Mouse (Mus musculus): ENCODE measurements around the gene Icam4.

GRCm38 (mm10) chr9:21017177-21017575, 12.0 kb upstream of the Icam4 start:
- TF ChIP-seq CHD2 (IDR thresholded peaks at IDR 0.05; ENCODE audit: low read depth, low read length), result no peak
- no peak for TF ChIP-seq ZNF384 (IDR thresholded peaks at IDR 0.05; ENCODE audit: low read depth, low read length)
- no peak for TF ChIP-seq MAFK (IDR thresholded peaks at IDR 0.05; ENCODE audit: insufficient read depth, low read depth, low read length)
- no peak for TF ChIP-seq ZC3H11A (IDR thresholded peaks at IDR 0.05; ENCODE audit: borderline replicate concordance, low read depth, low read length)
- no peak for TF ChIP-seq HCFC1 (IDR thresholded peaks at IDR 0.05; ENCODE audit: borderline replicate concordance, insufficient read depth, low read length)

Measured in ES-E14 (cell line).